Mouse (Mus musculus): Measurements from ENCODE around the gene Dad1. TPM values are rescaled to one million over a fixed set of nuclear protein-coding genes. Genes with fewer than 3 reads are reported as not detected.

Gene Dad1
- polyA plus RNA-seq, 1 experiment: 130 TPM

GRCm38 (mm10) chr14:54254670-54255202 is 832 bp upstream of the Dad1 start:
- H3K27ac ChIP-seq (ENCODE audit: insufficient read depth, low read depth, low read length): no peak overlapping the region

GRCm38 (mm10) chr14:54250122-54250521 is 3.8 kb downstream of the Dad1 start:
- Histone ChIP-seq H3K4me3 (ENCODE audit: insufficient read depth, low read length) (no peak overlapping the region), H3K4me1 (ENCODE audit: control insufficient read depth, insufficient read depth, low read length) (peaks cover 33% of the 10 kb centered on the region), H3K27ac (ENCODE audit: insufficient read depth, low read depth, low read length) (no peak overlapping the region)
- TF ChIP-seq POLR2A (IDR thresholded peaks at IDR 0.05; ENCODE audit: borderline replicate concordance, low read depth, low read length) (no peak), CTCF (IDR thresholded peaks at IDR 0.05; ENCODE audit: low read depth, low read length) (no peak)

More at GRCm38 (mm10) chr14:54254670-54255202, 832 bp upstream of the Dad1 start:
- H3K4me1 ChIP-seq (ENCODE audit: control insufficient read depth, insufficient read depth, low read length): peaks cover 28% of the 10 kb centered on the region
- TF ChIP-seq CTCF (IDR thresholded peaks at IDR 0.05; ENCODE audit: low read depth, low read length) (no peak), POLR2A (IDR thresholded peaks at IDR 0.05; ENCODE audit: borderline replicate concordance, low read depth, low read length) (no peak)
- no peak overlapping the region for H3K4me3 ChIP-seq (ENCODE audit: insufficient read depth, low read length)

- Histone ChIP-seq H3K27ac (ENCODE audit: insufficient read depth, low read depth, low read length) (no peak overlapping the region), H3K4me3 (ENCODE audit: insufficient read depth, low read length) (no peak overlapping the region), H3K4me1 (ENCODE audit: control insufficient read depth, insufficient read depth, low read length) (peaks cover 30% of the 10 kb centered on the region)
- TF ChIP-seq CTCF (IDR thresholded peaks at IDR 0.05; ENCODE audit: low read depth, low read length) (no peak), POLR2A (IDR thresholded peaks at IDR 0.05; ENCODE audit: borderline replicate concordance, low read depth, low read length) (no peak)
These were observed 4.6 kb downstream of the Dad1 start for GRCm38 (mm10) chr14:54249326-54249725.

GRCm38 (mm10) chr14:54246232-54246631 is 7.7 kb downstream of the Dad1 start:
- H3K27ac ChIP-seq (ENCODE audit: insufficient read depth, low read depth, low read length): no peak overlapping the region
- H3K4me1 ChIP-seq (ENCODE audit: control insufficient read depth, insufficient read depth, low read length): peaks cover 23% of the 10 kb centered on the region
- no peak overlapping the region for H3K4me3 ChIP-seq (ENCODE audit: insufficient read depth, low read length)
- no peak for TF ChIP-seq POLR2A (IDR thresholded peaks at IDR 0.05; ENCODE audit: borderline replicate concordance, low read depth, low read length)
- TF ChIP-seq CTCF (IDR thresholded peaks at IDR 0.05; ENCODE audit: low read depth, low read length): no peak

- TF ChIP-seq POLR2A (IDR thresholded peaks at IDR 0.05; ENCODE audit: borderline replicate concordance, low read depth, low read length) (no peak), CTCF (IDR thresholded peaks at IDR 0.05; ENCODE audit: low read depth, low read length) (no peak)
- Histone ChIP-seq H3K4me3 (ENCODE audit: insufficient read depth, low read length) (no peak overlapping the region), H3K4me1 (ENCODE audit: control insufficient read depth, insufficient read depth, low read length) (peaks cover 7% of the 10 kb centered on the region), H3K27ac (ENCODE audit: insufficient read depth, low read depth, low read length) (no peak overlapping the region)
These were observed 9.7 kb downstream of the Dad1 start for GRCm38 (mm10) chr14:54244183-54244582.

- Histone ChIP-seq H3K4me1 (ENCODE audit: control insufficient read depth, insufficient read depth, low read length) (no peaks in the 10 kb centered on the region), H3K4me3 (ENCODE audit: insufficient read depth, low read length) (no peak overlapping the region), H3K27ac (ENCODE audit: insufficient read depth, low read depth, low read length) (no peak overlapping the region)
- TF ChIP-seq CTCF (IDR thresholded peaks at IDR 0.05; ENCODE audit: low read depth, low read length) (no peak), POLR2A (IDR thresholded peaks at IDR 0.05; ENCODE audit: borderline replicate concordance, low read depth, low read length) (no peak)
These were observed 13.4 kb downstream of the Dad1 start for GRCm38 (mm10) chr14:54240542-54240941.

GRCm38 (mm10) chr14:54239002-54239736 is 14.7 kb downstream of the Dad1 start:
- Histone ChIP-seq H3K4me1 (ENCODE audit: control insufficient read depth, insufficient read depth, low read length) (no peaks in the 10 kb centered on the region), H3K4me3 (ENCODE audit: insufficient read depth, low read length) (no peak overlapping the region), H3K27ac (ENCODE audit: insufficient read depth, low read depth, low read length) (no peak overlapping the region)
- TF ChIP-seq POLR2A (IDR thresholded peaks at IDR 0.05; ENCODE audit: borderline replicate concordance, low read depth, low read length) (no peak), CTCF (IDR thresholded peaks at IDR 0.05; ENCODE audit: low read depth, low read length) (peak; percentile 51)

GRCm38 (mm10) chr14:54236881-54237280 is 17.0 kb downstream of the Dad1 start:
- Histone ChIP-seq H3K4me3 (ENCODE audit: insufficient read depth, low read length) (no peak overlapping the region), H3K27ac (ENCODE audit: insufficient read depth, low read depth, low read length) (no peak overlapping the region), H3K4me1 (ENCODE audit: control insufficient read depth, insufficient read depth, low read length) (peaks cover 14% of the 10 kb centered on the region)
- TF ChIP-seq CTCF (IDR thresholded peaks at IDR 0.05; ENCODE audit: low read depth, low read length) (no peak), POLR2A (IDR thresholded peaks at IDR 0.05; ENCODE audit: borderline replicate concordance, low read depth, low read length) (no peak)

GRCm38 (mm10) chr14:54235825-54236540 is 17.9 kb downstream of the Dad1 start:
- Histone ChIP-seq H3K4me1 (ENCODE audit: control insufficient read depth, insufficient read depth, low read length) (peaks cover 22% of the 10 kb centered on the region), H3K27ac (ENCODE audit: insufficient read depth, low read depth, low read length) (no peak overlapping the region), H3K4me3 (ENCODE audit: insufficient read depth, low read length) (no peak overlapping the region)
- TF ChIP-seq CTCF (IDR thresholded peaks at IDR 0.05; ENCODE audit: low read depth, low read length) (no peak), POLR2A (IDR thresholded peaks at IDR 0.05; ENCODE audit: borderline replicate concordance, low read depth, low read length) (no peak)

Data from bone marrow macrophage, adult 2 months (primary cell).